Mouse (Mus musculus): ENCODE measurements around the gene Abhd6. TPM values are rescaled to one million over a fixed set of nuclear protein-coding genes. Genes with fewer than 3 reads are reported as not detected.

Abhd6 gene
- polyA plus RNA-seq, 1 experiment from 2014 or later, result 23.8 TPM

GRCm38 (mm10) chr14:8093427-8093826 lies 90.7 kb downstream of the Abhd6 start:
- WGBS, result 56% methylated on average over 5 of the region's 5 CpGs
- Histone ChIP-seq H3K36me3 (ENCODE audit: control insufficient read depth, insufficient read depth, low read length) (no peaks in the 10 kb centered on the region; the same call in 1 of the 2 replicates), H3K4me1 (ENCODE audit: control insufficient read depth, insufficient read depth, low read length) (no peaks in the 10 kb centered on the region), H3K27me3 (ENCODE audit: control insufficient read depth, insufficient read depth, low read length) (no peaks in the 10 kb centered on the region), H3K4me2 (ENCODE audit: low read depth, severe bottlenecking) (no peak overlapping the region), H3K9me3 (ENCODE audit: control insufficient read depth, low read length) (no peaks in the 10 kb centered on the region), H3K4me3 (ENCODE audit: low read depth, low read length) (no peak overlapping the region), H3K27ac (replicated peaks; ENCODE audit: low read depth, low read length) (no peak overlapping the region), H3K9ac (ENCODE audit: low read length) (no peak overlapping the region)
- ATAC-seq (ENCODE audit: insufficient number of reproducible peaks, low FRiP score, low TSS enrichment, low read depth) (no peak), DNase-seq (ENCODE audit: low spot score) (no peak)

GRCm38 (mm10) chr14:8094931-8095561 lies 92.3 kb downstream of the Abhd6 start:
- Histone ChIP-seq H3K36me3 (ENCODE audit: control insufficient read depth, insufficient read depth, low read length) (no peaks in the 10 kb centered on the region), H3K4me2 (ENCODE audit: low read depth, severe bottlenecking) (no peak overlapping the region), H3K9me3 (ENCODE audit: control insufficient read depth, low read length) (no peaks in the 10 kb centered on the region), H3K27ac (replicated peaks; ENCODE audit: low read depth, low read length) (no peak overlapping the region), H3K9ac (ENCODE audit: low read length) (no peak overlapping the region), H3K27me3 (ENCODE audit: control insufficient read depth, insufficient read depth, low read length) (no peaks in the 10 kb centered on the region), H3K4me1 (ENCODE audit: control insufficient read depth, insufficient read depth, low read length) (no peaks in the 10 kb centered on the region), H3K4me3 (ENCODE audit: low read depth, low read length) (no peak overlapping the region)
- ATAC-seq (ENCODE audit: insufficient number of reproducible peaks, low FRiP score, low TSS enrichment, low read depth), result no peak
- DNase-seq (ENCODE audit: low spot score), result no peak
- 61% methylated on average over 3 of the region's 3 CpGs for WGBS

- no peak overlapping the region for H3K9ac ChIP-seq (ENCODE audit: low read length)
- DNase-seq (ENCODE audit: low spot score) (no peak), ATAC-seq (ENCODE audit: insufficient number of reproducible peaks, low FRiP score, low TSS enrichment, low read depth) (no peak)
- 69% methylated on average over 7 of the region's 7 CpGs for WGBS
- H3K27me3 ChIP-seq (ENCODE audit: control insufficient read depth, insufficient read depth, low read length), result no peaks in the 10 kb centered on the region
- H3K4me3 ChIP-seq (ENCODE audit: low read depth, low read length), result no peak overlapping the region
- H3K9me3 ChIP-seq (ENCODE audit: control insufficient read depth, low read length), result no peaks in the 10 kb centered on the region
- no peaks in the 10 kb centered on the region for H3K36me3 ChIP-seq (ENCODE audit: control insufficient read depth, insufficient read depth, low read length)
- H3K27ac ChIP-seq (replicated peaks; ENCODE audit: low read depth, low read length), result no peak overlapping the region
- H3K4me1 ChIP-seq (ENCODE audit: control insufficient read depth, insufficient read depth, low read length), result no peaks in the 10 kb centered on the region
- H3K4me2 ChIP-seq (ENCODE audit: low read depth, severe bottlenecking), result no peak overlapping the region
Measured at GRCm38 (mm10) chr14:8095562-8095950, 92.9 kb downstream of the Abhd6 start.

GRCm38 (mm10) chr14:8097978-8098686 lies 95.4 kb downstream of the Abhd6 start, which contains the start of gene Pxk:
TSS of gene Pxk (plus strand) at chr14:8098211.
- Histone ChIP-seq H3K9ac (ENCODE audit: low read length) (peak within 1 kb of the TSS; percentile 66), H3K27me3 (ENCODE audit: control insufficient read depth, insufficient read depth, low read length) (no peaks in the 10 kb centered on the region), H3K36me3 (ENCODE audit: control insufficient read depth, insufficient read depth, low read length) (no peaks in the 10 kb centered on the region), H3K27ac (replicated peaks; ENCODE audit: low read depth, low read length) (peak within 1 kb of the TSS; percentile 23; the same call in 1 of the 2 replicates), H3K9me3 (ENCODE audit: control insufficient read depth, low read length) (no peaks in the 10 kb centered on the region), H3K4me1 (ENCODE audit: control insufficient read depth, insufficient read depth, low read length) (no peaks in the 10 kb centered on the region), H3K4me3 (ENCODE audit: low read depth, low read length) (peak within 1 kb of the TSS; percentile 57), H3K4me2 (ENCODE audit: low read depth, severe bottlenecking) (peak within 1 kb of the TSS; percentile 46)
- ATAC-seq (ENCODE audit: insufficient number of reproducible peaks, low FRiP score, low TSS enrichment, low read depth), result peak; percentile 86
- under 1% methylated on average over 70 of the region's 89 CpGs for WGBS
- DNase-seq (ENCODE audit: low spot score), result peak; percentile 97

GRCm38 (mm10) chr14:8098687-8098995 lies 95.9 kb downstream of the Abhd6 start:
- peak overlapping the region; percentile 66 for H3K9ac ChIP-seq (ENCODE audit: low read length)
- H3K27ac ChIP-seq (replicated peaks; ENCODE audit: low read depth, low read length), result no peak overlapping the region
- ATAC-seq (ENCODE audit: insufficient number of reproducible peaks, low FRiP score, low TSS enrichment, low read depth), result 0 out of 2 replicates have a peak, but pooled peaks have one; percentile 14
- H3K4me3 ChIP-seq (ENCODE audit: low read depth, low read length), result peak overlapping the region; percentile 57
- H3K27me3 ChIP-seq (ENCODE audit: control insufficient read depth, insufficient read depth, low read length), result no peaks in the 10 kb centered on the region
- H3K4me2 ChIP-seq (ENCODE audit: low read depth, severe bottlenecking), result peak overlapping the region; percentile 46
- 7% methylated on average over 5 of the region's 5 CpGs for WGBS
- DNase-seq (ENCODE audit: low spot score), result no peak
- H3K36me3 ChIP-seq (ENCODE audit: control insufficient read depth, insufficient read depth, low read length), result no peaks in the 10 kb centered on the region
- no peaks in the 10 kb centered on the region for H3K4me1 ChIP-seq (ENCODE audit: control insufficient read depth, insufficient read depth, low read length)
- H3K9me3 ChIP-seq (ENCODE audit: control insufficient read depth, low read length), result no peaks in the 10 kb centered on the region

GRCm38 (mm10) chr14:8099561-8100021 lies 96.9 kb downstream of the Abhd6 start:
- no peak for DNase-seq (ENCODE audit: low spot score)
- WGBS, result 70% methylated on average over 10 of the region's 10 CpGs
- H3K4me2 ChIP-seq (ENCODE audit: low read depth, severe bottlenecking), result no peak overlapping the region

GRCm38 (mm10) chr14:8101886-8102285 lies 99.2 kb downstream of the Abhd6 start:
- 91% methylated on average over 8 of the region's 8 CpGs for WGBS
- Histone ChIP-seq H3K9ac (ENCODE audit: low read length) (no peak overlapping the region), H3K4me2 (ENCODE audit: low read depth, severe bottlenecking) (no peak overlapping the region), H3K36me3 (ENCODE audit: control insufficient read depth, insufficient read depth, low read length) (no peaks in the 10 kb centered on the region), H3K4me1 (ENCODE audit: control insufficient read depth, insufficient read depth, low read length) (no peaks in the 10 kb centered on the region), H3K4me3 (ENCODE audit: low read depth, low read length) (no peak overlapping the region), H3K27me3 (ENCODE audit: control insufficient read depth, insufficient read depth, low read length) (no peaks in the 10 kb centered on the region), H3K9me3 (ENCODE audit: control insufficient read depth, low read length) (no peaks in the 10 kb centered on the region), H3K27ac (replicated peaks; ENCODE audit: low read depth, low read length) (no peak overlapping the region)
- DNase-seq (ENCODE audit: low spot score) (no peak), ATAC-seq (ENCODE audit: insufficient number of reproducible peaks, low FRiP score, low TSS enrichment, low read depth) (no peak)

More at GRCm38 (mm10) chr14:8099561-8100021, 96.9 kb downstream of the Abhd6 start:
- Histone ChIP-seq H3K9me3 (ENCODE audit: control insufficient read depth, low read length) (no peaks in the 10 kb centered on the region), H3K4me1 (ENCODE audit: control insufficient read depth, insufficient read depth, low read length) (no peaks in the 10 kb centered on the region), H3K9ac (ENCODE audit: low read length) (no peak overlapping the region), H3K36me3 (ENCODE audit: control insufficient read depth, insufficient read depth, low read length) (no peaks in the 10 kb centered on the region), H3K27me3 (ENCODE audit: control insufficient read depth, insufficient read depth, low read length) (no peaks in the 10 kb centered on the region), H3K4me3 (ENCODE audit: low read depth, low read length) (no peak overlapping the region), H3K27ac (replicated peaks; ENCODE audit: low read depth, low read length) (no peak overlapping the region)
- no peak for ATAC-seq (ENCODE audit: insufficient number of reproducible peaks, low FRiP score, low TSS enrichment, low read depth)

GRCm38 (mm10) chr14:8102676-8103075 lies 100.0 kb downstream of the Abhd6 start:
- Histone ChIP-seq H3K9me3 (ENCODE audit: control insufficient read depth, low read length) (no peaks in the 10 kb centered on the region), H3K4me1 (ENCODE audit: control insufficient read depth, insufficient read depth, low read length) (no peaks in the 10 kb centered on the region), H3K4me3 (ENCODE audit: low read depth, low read length) (no peak overlapping the region), H3K27ac (replicated peaks; ENCODE audit: low read depth, low read length) (no peak overlapping the region), H3K9ac (ENCODE audit: low read length) (no peak overlapping the region), H3K4me2 (ENCODE audit: low read depth, severe bottlenecking) (no peak overlapping the region), H3K36me3 (ENCODE audit: control insufficient read depth, insufficient read depth, low read length) (no peaks in the 10 kb centered on the region), H3K27me3 (ENCODE audit: control insufficient read depth, insufficient read depth, low read length) (no peaks in the 10 kb centered on the region)
- ATAC-seq (ENCODE audit: insufficient number of reproducible peaks, low FRiP score, low TSS enrichment, low read depth), result no peak
- WGBS, result 90% methylated on average over 12 of the region's 12 CpGs
- no peak for DNase-seq (ENCODE audit: low spot score)

All from limb, embryonic 11.5 days (tissue).